Mouse (Mus musculus) midbrain, postnatal 0 days (tissue): ENCODE data around the gene Ints6. TPM values are rescaled to one million over a fixed set of nuclear protein-coding genes. Genes with fewer than 3 reads are reported as not detected.

Experiments
- ATAC-seq: fragments of 200-750 bp; cut with Nextera tagmentation; 2 replicates; pipeline ENCODE4 v1.8.0; 2017; ENCODE audit warnings: moderate number of reproducible peaks, mild to moderate bottlenecking, moderate TSS enrichment, moderate library complexity; ENCODE audit not compliant: low FRiP score
- DNase-seq: peaks from one replicate; pipeline ENCODE4 v3.0.0-alpha.2; 2015; ENCODE audit warnings: low spot score
- H3K27ac ChIP-seq: fragments of 300-500 bp; sonication (generic); 2 replicates; pipeline ENCODE4 v1.5.1; 2014; ENCODE audit warnings: low read depth, mild to moderate bottlenecking, low read length, mixed read lengths
- H3K27me3 ChIP-seq: fragments of 300-500 bp; sonication (generic); 2 replicates; pipeline ENCODE4 v1.6.1; 2014; ENCODE audit warnings: low read length, control low read depth, mixed read lengths; ENCODE audit not compliant: insufficient read depth
- H3K36me3 ChIP-seq: fragments of 300-500 bp; sonication (generic); 2 replicates; pipeline ENCODE4 v1.6.1; 2014; ENCODE audit warnings: low read length, control low read depth, mixed read lengths; ENCODE audit not compliant: insufficient read depth
- H3K4me1 ChIP-seq: fragments of 300-500 bp; sonication (generic); 2 replicates; pipeline ENCODE4 v1.6.1; 2014; ENCODE audit warnings: mild to moderate bottlenecking, control low read depth, antibody characterized with exemption, low read length, mixed read lengths; ENCODE audit not compliant: insufficient read depth
- H3K4me2 ChIP-seq: fragments of 300-500 bp; sonication (generic); 2 replicates; pipeline ENCODE4 v1.6.1; 2014; ENCODE audit warnings: low read depth, mild to moderate bottlenecking, low read length, mixed read lengths; ENCODE audit not compliant: poor library complexity, severe bottlenecking
- H3K4me3 ChIP-seq: fragments of 300-500 bp; sonication (generic); 2 replicates; pipeline ENCODE4 v1.5.1; 2014; ENCODE audit warnings: low read depth, mild to moderate bottlenecking, low read length, moderate library complexity
- H3K9ac ChIP-seq: fragments of 300-500 bp; sonication (generic); replicated peaks from 2 replicates; pipeline ENCODE4 v1.6.1; 2014; ENCODE audit warnings: mild to moderate bottlenecking, low read length, moderate library complexity, mixed read lengths; ENCODE audit not compliant: poor library complexity, severe bottlenecking
- H3K9me3 ChIP-seq: fragments of 300-500 bp; sonication (generic); 2 replicates; pipeline ENCODE4 v1.6.1; 2016; ENCODE audit warnings: low read length, control low read depth
- CTCF ChIP-seq: IDR thresholded peaks from 2 replicates; pipeline ENCODE4 v1.5.1; 2016; ENCODE audit warnings: antibody characterized with exemption, mild to moderate bottlenecking
- WGBS: fragments of 180-500 bp; shearing (Covaris S2); extraction: QIAGEN DNeasy Blood & Tissue Kit; methylation state at CpG from one replicate; pipeline ENCODE4 v1.1.7; 2014; 5-methylcytosine and 5-hydroxymethylcytosine counted together
- polyA plus RNA-seq: library from polyadenylated mRNA; unstranded; fragments of >200 nt; fragmentation: Nextera tagmentation; extraction: Ambion mirVana; gene quantifications from 2 replicates; pipeline ENCODE4 v1.2.1, GENCODE M21; 2015
- total RNA-seq: library from RNA; depleted of rRNA; stranded (reverse); fragments of >200 nt; gene quantifications from 2 replicates; pipeline ENCODE4 v1.2.3, GENCODE M21; 2014; rRNA removed

The Ints6 gene
- total RNA-seq (19.1 and 44.9 TPM in 2 replicates), polyA plus RNA-seq (6.1 and 9.5 TPM in 2 replicates)

- ATAC-seq, result peak; percentile 96
- peak within 1 kb of the TSS; percentile 89 for H3K27ac ChIP-seq
- peak within 1 kb of the TSS; percentile 79 for H3K4me3 ChIP-seq
- WGBS, result under 1% methylated on average over 71 of the region's 72 CpGs
- DNase-seq, result peak; percentile 100
- H3K9ac ChIP-seq, result peak within 1 kb of the TSS; percentile 94
- no peaks in the 10 kb centered on the region for H3K9me3 ChIP-seq
- peak within 1 kb of the TSS; percentile 85 for H3K4me2 ChIP-seq
- H3K4me1 ChIP-seq, result peaks cover 6% of the 10 kb centered on the region
- no peak for TF ChIP-seq CTCF
- no peaks in the 10 kb centered on the region for H3K27me3 ChIP-seq
- H3K36me3 ChIP-seq, result no peaks in the 10 kb centered on the region
Measured at GRCm38 (mm10) chr14:62761036-62761881, at the start of gene Ints6. Gene Ints6 (minus strand): TSS chr14:62761169.

- no peak for ATAC-seq
- H3K36me3 ChIP-seq, result no peaks in the 10 kb centered on the region
- no peak overlapping the region for H3K9ac ChIP-seq
- no peaks in the 10 kb centered on the region for H3K27me3 ChIP-seq
- no peaks in the 10 kb centered on the region for H3K9me3 ChIP-seq
- no peak overlapping the region for H3K4me3 ChIP-seq
- no peaks in the 10 kb centered on the region for H3K4me1 ChIP-seq
- TF ChIP-seq CTCF, result no peak
- DNase-seq, result no peak
- no peak overlapping the region for H3K27ac ChIP-seq
- H3K4me2 ChIP-seq, result no peak overlapping the region
- 76% methylated on average over 7 of the region's 7 CpGs for WGBS
Measured at GRCm38 (mm10) chr14:62808661-62809523, 47.9 kb upstream of the Ints6 start.

GRCm38 (mm10) chr14:62806921-62807320, 46.0 kb upstream of the Ints6 start:
- TF ChIP-seq CTCF, result no peak
- Histone ChIP-seq H3K36me3 (no peaks in the 10 kb centered on the region), H3K4me2 (no peak overlapping the region), H3K9ac (no peak overlapping the region), H3K27ac (no peak overlapping the region), H3K4me3 (no peak overlapping the region), H3K9me3 (no peaks in the 10 kb centered on the region), H3K4me1 (no peaks in the 10 kb centered on the region), H3K27me3 (no peaks in the 10 kb centered on the region)
- 74% methylated on average over 3 of the region's 3 CpGs for WGBS
- DNase-seq (no peak), ATAC-seq (no peak)

GRCm38 (mm10) chr14:62803204-62803603, 42.2 kb upstream of the Ints6 start:
- no peak for ATAC-seq
- WGBS, result 83% methylated on average over 5 of the region's 5 CpGs
- H3K27me3 ChIP-seq, result no peaks in the 10 kb centered on the region

GRCm38 (mm10) chr14:62800791-62801190, 39.8 kb upstream of the Ints6 start:
- H3K4me2 ChIP-seq, result no peak overlapping the region
- TF ChIP-seq CTCF, result no peak
- H3K27ac ChIP-seq, result no peak overlapping the region
- no peak overlapping the region for H3K9ac ChIP-seq
- no peaks in the 10 kb centered on the region for H3K4me1 ChIP-seq
- DNase-seq, result no peak
- no peaks in the 10 kb centered on the region for H3K27me3 ChIP-seq
- WGBS, result 79% methylated on average over 3 of the region's 3 CpGs
- no peak overlapping the region for H3K4me3 ChIP-seq
- H3K36me3 ChIP-seq, result no peaks in the 10 kb centered on the region
- no peaks in the 10 kb centered on the region for H3K9me3 ChIP-seq
- ATAC-seq, result no peak

More at GRCm38 (mm10) chr14:62803204-62803603, 42.2 kb upstream of the Ints6 start:
- no peak for TF ChIP-seq CTCF
- Histone ChIP-seq H3K27ac (no peak overlapping the region), H3K9me3 (no peaks in the 10 kb centered on the region), H3K4me2 (no peak overlapping the region), H3K9ac (no peak overlapping the region), H3K36me3 (no peaks in the 10 kb centered on the region), H3K4me1 (no peaks in the 10 kb centered on the region), H3K4me3 (no peak overlapping the region)
- no peak for DNase-seq
